ENCODE assay signal across 17 mouse cellular contexts in genomic region chr1:119884272-119884671, GRCm38 (mm10). TPM values are rescaled to one million over a fixed set of nuclear protein-coding genes. Genes with fewer than 3 reads are reported as not detected.
A peak's percentile ranks its signal among the peaks of the same experiment; 100 is the strongest.
DNase-seq lines count a peak whose midpoint lies in the region; ATAC-seq and TF ChIP-seq lines count a peak whose summit lies in the region.
"Had no signal": no experiment of that assay in that cellular context is flagged by ENCODE, and none has a peak within 500 bp of the region (broad histone marks: within the 10 kb centered on the region; RNA-seq: fewer than 3 reads in every experiment).

No protein-coding gene starts in this region.

- DNase-seq in forebrain, embryonic 14.5 days (ENCODE audit: low spot score) = peak; percentile 81
- DNase-seq in forebrain, embryonic 11.5 days (ENCODE audit: low spot score) = no peak
- no peak for DNase-seq in lung, postnatal 0 days (ENCODE audit: low spot score)
- peak; percentile 88 for DNase-seq in forebrain, postnatal 0 days
- peak; percentile 32 for DNase-seq in left cerebral cortex, postnatal 4 days
- no peak for DNase-seq in adrenal gland, postnatal 10 days
- no peak for DNase-seq in testis, postnatal 10 days (ENCODE audit: low spot score)
- DNase-seq: gastrocnemius, postnatal 25 days; kidney, adult 11 months; kidney, postnatal 10 days; liver, postnatal 0 days; midbrain, embryonic 14.5 days; thymus, postnatal 4 days had no signal

- no peaks in the 10 kb centered on the region for H3K9me3 ChIP-seq in forebrain, embryonic 14.5 days (replicated peaks; ENCODE audit: control insufficient read depth, low read length)
- no peaks in the 10 kb centered on the region for H3K9me3 ChIP-seq in forebrain, embryonic 11.5 days (ENCODE audit: control insufficient read depth, low read length)
- no peaks in the 10 kb centered on the region for H3K9me3 ChIP-seq in lung, embryonic 15.5 days
- no peaks in the 10 kb centered on the region for H3K9me3 ChIP-seq in lung, postnatal 0 days (ENCODE audit: low read length)
- H3K9me3 ChIP-seq in forebrain, postnatal 0 days (ENCODE audit: low read length) = no peaks in the 10 kb centered on the region
- H3K9me3 ChIP-seq: limb, embryonic 10.5 days; megakaryocyte, embryonic 14.5 days; neural tube, embryonic 15.5 days had no signal

- H3K27ac ChIP-seq in forebrain, embryonic 14.5 days (ENCODE audit: low read depth, low read length) = peak overlapping the region; percentile 70
- no peak overlapping the region for H3K27ac ChIP-seq in forebrain, embryonic 11.5 days (ENCODE audit: low read depth, low read length)
- peak overlapping the region; percentile 78; the same call in 1 of the 2 replicates for H3K27ac ChIP-seq in lung, embryonic 15.5 days
- no peak overlapping the region for H3K27ac ChIP-seq in lung, postnatal 0 days (ENCODE audit: low read length)
- 0 out of 2 replicates have a peak overlapping the region, but pooled peaks have one; percentile 29 for H3K27ac ChIP-seq in forebrain, postnatal 0 days (ENCODE audit: low read depth, low read length)
- H3K27ac ChIP-seq: limb, embryonic 10.5 days; neural tube, embryonic 15.5 days had no signal

- no peak overlapping the region for H3K4me3 ChIP-seq in forebrain, embryonic 14.5 days (ENCODE audit: low read depth, low read length)
- no peak overlapping the region for H3K4me3 ChIP-seq in forebrain, embryonic 11.5 days (ENCODE audit: low read depth, low read length)
- H3K4me3 ChIP-seq in lung, embryonic 15.5 days = no peak overlapping the region
- H3K4me3 ChIP-seq in lung, postnatal 0 days (ENCODE audit: low read depth, low read length) = no peak overlapping the region
- H3K4me3 ChIP-seq in forebrain, postnatal 0 days (ENCODE audit: low read depth, low read length) = no peak overlapping the region
- H3K4me3 ChIP-seq: limb, embryonic 10.5 days; megakaryocyte, embryonic 14.5 days; neural tube, embryonic 15.5 days had no signal

- no peak overlapping the region for H3K9ac ChIP-seq in forebrain, embryonic 14.5 days (ENCODE audit: low read length)
- H3K9ac ChIP-seq in forebrain, embryonic 11.5 days (ENCODE audit: low read length) = no peak overlapping the region
- H3K9ac ChIP-seq in lung, embryonic 15.5 days = no peak overlapping the region
- no peak overlapping the region for H3K9ac ChIP-seq in lung, postnatal 0 days (replicated peaks; ENCODE audit: low read depth)
- no peak overlapping the region for H3K9ac ChIP-seq in forebrain, postnatal 0 days
- H3K9ac ChIP-seq: liver, postnatal 0 days; neural tube, embryonic 15.5 days had no signal

- no peak for TF ChIP-seq EP300 in lung, postnatal 0 days (IDR thresholded peaks at IDR 0.05)

- intact Hi-C loops in left cerebral cortex, postnatal 4 days (cut with DNase I) = no loop called here

- no peak for TF ChIP-seq CTCF in lung, postnatal 0 days (IDR thresholded peaks at IDR 0.05)
- no peak for TF ChIP-seq CTCF in forebrain, postnatal 0 days (IDR thresholded peaks at IDR 0.05; ENCODE audit: low read depth)

- ATAC-seq in forebrain, embryonic 14.5 days = peak; percentile 81; the same call in 1 of the 2 replicates
- no peak for ATAC-seq in forebrain, embryonic 11.5 days (replicated peaks; ENCODE audit: low FRiP score)
- ATAC-seq in lung, embryonic 15.5 days (ENCODE audit: borderline replicate concordance, extremely low read depth, low FRiP score, low TSS enrichment) = no peak
- no peak for ATAC-seq in lung, postnatal 0 days
- ATAC-seq in forebrain, postnatal 0 days = peak; percentile 87
- ATAC-seq: liver, postnatal 0 days had no signal

- 0 out of 2 replicates have a peak, but pooled peaks cover 3% of the 10 kb centered on the region for H3K4me1 ChIP-seq in forebrain, embryonic 14.5 days (ENCODE audit: control insufficient read depth, insufficient read depth, low read length)
- no peaks in the 10 kb centered on the region for H3K4me1 ChIP-seq in forebrain, embryonic 11.5 days (replicated peaks; ENCODE audit: control insufficient read depth, insufficient read depth, low read length)
- H3K4me1 ChIP-seq in lung, embryonic 15.5 days = peaks cover 21% of the 10 kb centered on the region
- no peaks in the 10 kb centered on the region; the same call in 1 of the 2 replicates for H3K4me1 ChIP-seq in lung, postnatal 0 days (ENCODE audit: insufficient read depth, low read depth, low read length)
- peaks cover 6% of the 10 kb centered on the region; the same call in 1 of the 2 replicates for H3K4me1 ChIP-seq in forebrain, postnatal 0 days (ENCODE audit: insufficient read depth)

- WGBS in forebrain, embryonic 14.5 days = 67% methylated on average over 3 of the region's 3 CpGs
- WGBS in forebrain, embryonic 11.5 days = 89% methylated on average over 3 of the region's 3 CpGs
- WGBS in lung, embryonic 15.5 days = 73% methylated on average over 3 of the region's 3 CpGs
- 70% methylated on average over 3 of the region's 3 CpGs for WGBS in lung, postnatal 0 days
- 62% methylated on average over 3 of the region's 3 CpGs for WGBS in forebrain, postnatal 0 days

- H3K4me2 ChIP-seq in forebrain, embryonic 14.5 days (ENCODE audit: low read length) = no peak overlapping the region
- no peak overlapping the region for H3K4me2 ChIP-seq in forebrain, embryonic 11.5 days (ENCODE audit: low read depth, low read length, severe bottlenecking)
- H3K4me2 ChIP-seq in lung, embryonic 15.5 days = no peak overlapping the region
- no peak overlapping the region for H3K4me2 ChIP-seq in lung, postnatal 0 days (replicated peaks; ENCODE audit: low read depth, low read length)
- no peak overlapping the region for H3K4me2 ChIP-seq in forebrain, postnatal 0 days (ENCODE audit: low read depth)
- H3K4me2 ChIP-seq: neural tube, embryonic 15.5 days had no signal

- no peaks in the 10 kb centered on the region for H3K27me3 ChIP-seq in forebrain, embryonic 14.5 days (replicated peaks; ENCODE audit: control insufficient read depth, insufficient read depth, low read length)
- no peaks in the 10 kb centered on the region for H3K27me3 ChIP-seq in forebrain, embryonic 11.5 days (ENCODE audit: control insufficient read depth, insufficient read depth, low read length)
- H3K27me3 ChIP-seq in lung, embryonic 15.5 days = no peaks in the 10 kb centered on the region
- no peaks in the 10 kb centered on the region for H3K27me3 ChIP-seq in lung, postnatal 0 days (replicated peaks; ENCODE audit: insufficient read depth, low read length)
- no peaks in the 10 kb centered on the region for H3K27me3 ChIP-seq in forebrain, postnatal 0 days (ENCODE audit: insufficient read depth, low read length)
- H3K27me3 ChIP-seq: neural tube, embryonic 15.5 days had no signal

- H3K36me3 ChIP-seq in forebrain, embryonic 14.5 days (ENCODE audit: control insufficient read depth, insufficient read depth, low read length) = no peaks in the 10 kb centered on the region
- H3K36me3 ChIP-seq in forebrain, embryonic 11.5 days (ENCODE audit: control insufficient read depth, insufficient read depth, low read length) = no peaks in the 10 kb centered on the region
- H3K36me3 ChIP-seq in lung, embryonic 15.5 days = no peaks in the 10 kb centered on the region
- H3K36me3 ChIP-seq in lung, postnatal 0 days (ENCODE audit: insufficient read depth, low read length) = no peaks in the 10 kb centered on the region
- no peaks in the 10 kb centered on the region for H3K36me3 ChIP-seq in forebrain, postnatal 0 days (ENCODE audit: insufficient read depth)
- H3K36me3 ChIP-seq: limb, embryonic 10.5 days; neural tube, embryonic 15.5 days had no signal

RNA-seq across cellular contexts. Expression of gene Tmem177, which starts 28.7 kb away (rescaled TPM):
- polyA plus RNA-seq in forebrain, embryonic 14.5 days (2014; fragmentation: Nextera tagmentation; extraction: Ambion mirVana) = 13.3 TPM in 2 replicates
- 9.5 and 10.6 TPM in 2 replicates for polyA plus RNA-seq in forebrain, embryonic 11.5 days (2014; fragmentation: Nextera tagmentation; extraction: Ambion mirVana)
- polyA plus RNA-seq in lung, embryonic 15.5 days (2015; fragmentation: Nextera tagmentation; extraction: Ambion mirVana) = 6.7 and 7.7 TPM in 2 replicates
- polyA plus RNA-seq in lung, postnatal 0 days (2015; fragmentation: Nextera tagmentation; extraction: Ambion mirVana) = 3.4 and 4.5 TPM in 2 replicates
- 6.9 and 7.2 TPM in 2 replicates for total RNA-seq in forebrain, postnatal 0 days (2014; rRNA removed)
- 4.1 and 5.4 TPM in 2 replicates for polyA plus RNA-seq in forebrain, postnatal 0 days (2015; fragmentation: Nextera tagmentation; extraction: Ambion mirVana)
- 1 to 10 TPM; 7.6 to 7.7 TPM for total RNA-seq in left cerebral cortex, postnatal 4 days (2021)
- 1 to 10 TPM; 8.0 to 10.0 TPM for total RNA-seq in adrenal gland, postnatal 10 days (2021)

RNA-seq across cellular contexts. Expression of gene Ptpn4, which starts 46.9 kb away (rescaled TPM):
- 15.2 and 17.4 TPM in 2 replicates for polyA plus RNA-seq in forebrain, embryonic 14.5 days (2014; fragmentation: Nextera tagmentation; extraction: Ambion mirVana)
- 12.1 and 19.4 TPM in 2 replicates for polyA plus RNA-seq in forebrain, embryonic 11.5 days (2014; fragmentation: Nextera tagmentation; extraction: Ambion mirVana)
- 6.1 and 7.2 TPM in 2 replicates for polyA plus RNA-seq in lung, embryonic 15.5 days (2015; fragmentation: Nextera tagmentation; extraction: Ambion mirVana)
- polyA plus RNA-seq in lung, postnatal 0 days (2015; fragmentation: Nextera tagmentation; extraction: Ambion mirVana) = 4.8 and 6.8 TPM in 2 replicates
- total RNA-seq in forebrain, postnatal 0 days (2014; rRNA removed) = 40.1 and 41.4 TPM in 2 replicates
- 2.6 and 6.2 TPM in 2 replicates for polyA plus RNA-seq in forebrain, postnatal 0 days (2015; fragmentation: Nextera tagmentation; extraction: Ambion mirVana)
- total RNA-seq in left cerebral cortex, postnatal 4 days (2021) = 10 to 100 TPM; 37.2 to 39.0 TPM
- total RNA-seq in adrenal gland, postnatal 10 days (2021) = 10 to 100 TPM; 48.9 to 56.5 TPM

Comparison
In these comparisons a context has a peak if more than half of its experiments do, and no peak if none do; other contexts are left out.
1. ATAC-seq: peak in forebrain, embryonic 14.5 days (single experiment) and forebrain, postnatal 0 days (single experiment); none in forebrain, embryonic 11.5 days (single experiment), lung, embryonic 15.5 days (single experiment) and lung, postnatal 0 days (single experiment).
2. DNase-seq: peak in forebrain, embryonic 14.5 days (single experiment), forebrain, postnatal 0 days (single experiment) and left cerebral cortex, postnatal 4 days (single experiment); none in forebrain, embryonic 11.5 days (single experiment), lung, postnatal 0 days (single experiment), adrenal gland, postnatal 10 days (single experiment) and testis, postnatal 10 days (single experiment).
3. H3K27ac ChIP-seq: peak in forebrain, embryonic 14.5 days (single experiment), lung, embryonic 15.5 days (single experiment) and forebrain, postnatal 0 days (single experiment); none in forebrain, embryonic 11.5 days (single experiment) and lung, postnatal 0 days (single experiment).